Mouse (Mus musculus) lung, adult 2 months (tissue): ENCODE measurements around the gene Pth2.

ENCODE experiments used
- CTCF ChIP-seq: fragments of 200-500 bp; IDR thresholded peaks from 2 replicates; pipeline ENCODE4 v1.5.1; 2011; ENCODE audit warnings: mild to moderate bottlenecking, low read length, control low read depth; ENCODE audit not compliant: insufficient read depth
- POLR2A ChIP-seq: fragments of 200-500 bp; IDR thresholded peaks from 2 replicates; pipeline ENCODE4 v1.6.1; 2011; ENCODE audit warnings: low read depth, mild to moderate bottlenecking, control low read depth, low read length, borderline replicate concordance; ENCODE audit errors: extremely low read depth

GRCm38 (mm10) chr7:45135993-45136567, 44.7 kb upstream of the Pth2 start, which contains the start of the genes Gm45713 and Flt3l:
- TF ChIP-seq CTCF (peak; percentile 76), POLR2A (peak; percentile 63; the same call in 1 of the 2 replicates)
